Mouse (Mus musculus) thymus, adult 18-20 months (tissue): ENCODE data around the gene Dscaml1.

Experiments used
- DNase-seq, 2 experiments: peaks; one replicate each; pipeline ENCODE4 v3.0.0; 2022; ENCODE audit warnings: mixed read lengths in 2 of 2

Dscaml1 gene

DNA sequence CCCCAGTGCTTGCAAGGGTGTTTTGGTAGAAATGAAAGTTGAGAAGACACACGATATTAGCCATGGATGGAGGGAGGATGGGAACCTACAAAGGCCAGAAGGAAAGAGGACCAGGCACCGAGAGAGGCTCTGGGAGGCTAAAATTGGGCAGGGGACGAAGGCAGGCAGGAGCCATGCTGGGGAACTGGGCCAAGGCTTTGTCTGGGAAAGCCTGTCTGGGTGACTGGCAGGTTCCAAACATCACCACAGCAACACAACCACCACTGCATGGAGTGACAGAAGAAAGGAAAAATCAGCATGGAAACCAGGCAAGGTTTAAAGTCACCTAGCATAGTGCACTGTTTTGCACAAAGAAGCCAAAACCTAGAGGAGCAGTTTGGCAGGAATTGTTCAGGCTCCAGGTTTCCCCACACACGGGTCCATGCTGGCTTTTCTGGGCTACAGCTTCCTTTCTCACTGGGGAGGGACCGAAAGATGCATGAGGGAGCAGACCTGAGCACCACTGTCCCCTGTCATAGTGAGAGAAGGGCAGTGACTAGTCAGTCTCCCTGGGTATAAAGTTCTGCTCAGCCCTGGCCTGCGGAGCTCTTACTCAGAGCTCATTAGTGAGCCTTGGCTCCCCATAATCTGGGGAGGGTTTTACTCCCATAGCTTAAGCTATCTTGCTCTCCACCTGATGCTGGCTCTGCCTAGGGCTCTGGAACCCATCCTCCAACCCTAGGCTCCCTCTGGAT, 211.9 kb downstream of the Dscaml1 start:
- DNase-seq, result no peak

DNA sequence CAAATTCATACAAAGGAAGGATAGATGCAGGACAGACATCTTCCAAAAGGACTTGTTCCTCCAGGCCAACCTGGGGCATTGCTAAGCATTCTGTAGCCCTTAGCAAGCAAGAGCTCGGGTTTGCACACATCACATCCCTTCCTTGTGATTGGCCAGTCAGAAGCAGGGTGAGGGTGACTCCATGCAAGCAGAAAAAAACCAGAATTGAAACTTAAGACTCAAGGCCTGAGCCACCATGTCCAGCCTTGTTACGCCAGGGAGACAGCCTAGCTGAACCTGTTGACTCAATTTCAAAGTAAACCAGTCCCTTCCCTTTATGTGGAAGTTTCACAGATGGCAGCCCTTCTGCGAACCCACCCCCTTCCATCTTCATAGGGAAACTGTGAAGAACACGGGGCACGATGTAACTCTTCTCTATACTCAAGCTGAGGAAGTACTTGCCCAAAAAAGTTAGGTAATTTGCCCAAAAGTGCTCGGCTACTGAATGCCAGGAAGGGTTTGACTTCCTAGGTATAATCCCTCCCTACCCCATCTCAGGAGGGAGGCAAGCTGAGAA, 218.5 kb downstream of the Dscaml1 start:
- DNase-seq, result no peak

DNA sequence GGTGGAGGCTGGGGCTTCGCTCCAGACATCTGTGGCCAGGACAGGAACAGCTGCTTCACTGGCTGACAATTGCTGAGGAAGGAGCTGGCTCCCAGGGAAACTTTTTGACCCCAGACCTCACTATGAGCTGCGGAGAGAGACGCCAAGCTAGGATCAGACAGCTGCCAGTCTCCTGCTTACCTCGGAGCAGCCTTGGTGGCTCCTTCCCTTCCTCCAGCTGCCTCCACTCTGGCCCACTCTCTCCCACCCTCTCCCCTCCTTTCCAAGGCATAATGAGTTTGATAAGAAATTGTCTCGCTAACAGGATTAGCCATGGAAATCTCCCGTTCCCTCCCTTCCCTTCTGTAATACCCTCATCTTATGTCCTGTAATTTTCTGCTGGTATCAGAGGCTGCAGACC, 219.1 kb downstream of the Dscaml1 start:
- DNase-seq, result no peak

DNA sequence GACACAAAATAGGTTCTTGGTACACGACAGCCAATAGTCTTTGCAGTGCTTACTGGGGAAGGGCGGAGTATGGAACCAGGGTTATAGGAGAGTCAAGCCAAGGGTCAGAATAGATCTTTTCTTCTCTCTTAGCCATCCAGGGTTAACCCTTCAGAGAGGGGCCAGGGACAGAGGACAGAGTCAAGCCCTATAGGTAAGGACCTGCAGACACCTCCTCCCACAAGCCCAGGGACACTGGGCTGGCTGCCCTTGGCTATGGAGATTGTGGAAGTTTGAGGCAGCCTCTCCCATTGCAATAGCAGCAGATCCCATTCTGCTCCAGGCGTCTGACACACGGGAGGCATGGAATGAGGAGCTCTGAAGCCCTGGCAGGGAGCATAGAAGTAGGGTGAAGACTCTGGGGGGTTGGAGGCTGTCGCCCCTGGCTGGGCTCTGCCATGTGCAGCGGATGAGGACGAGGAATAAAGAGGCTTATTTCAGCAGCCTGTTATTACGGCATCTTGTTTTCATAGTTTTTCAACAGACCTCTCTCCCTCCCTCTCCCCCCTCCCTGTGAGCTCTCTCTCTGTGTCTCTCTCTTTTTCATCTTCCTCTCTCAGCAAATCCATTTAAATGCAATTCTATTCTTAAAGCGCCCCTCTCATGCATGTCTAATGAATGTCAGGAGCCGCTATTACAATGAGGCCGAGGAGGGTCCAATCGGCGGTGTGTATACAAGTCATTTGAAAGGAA, 224.8 kb downstream of the Dscaml1 start:
- no peak for DNase-seq

DNA sequence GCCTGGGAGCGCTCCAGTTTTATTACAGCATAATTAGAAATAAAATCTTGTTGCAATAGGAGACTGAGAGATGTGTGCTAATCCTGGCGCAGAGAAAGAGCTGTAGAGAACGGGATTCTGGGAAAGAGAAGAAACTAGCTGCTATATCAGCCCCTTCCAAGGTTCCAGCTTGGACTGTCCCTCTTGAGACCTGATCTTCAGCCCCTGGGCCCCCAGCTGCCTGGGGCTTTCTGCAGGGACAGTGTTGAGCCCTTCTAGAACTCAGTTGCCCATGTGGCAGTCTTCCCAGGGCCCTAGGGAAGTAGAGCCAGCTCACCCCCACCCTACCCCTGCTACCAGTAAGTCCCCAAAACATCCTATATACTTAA, 225.4 kb downstream of the Dscaml1 start:
- no peak for DNase-seq

DNA sequence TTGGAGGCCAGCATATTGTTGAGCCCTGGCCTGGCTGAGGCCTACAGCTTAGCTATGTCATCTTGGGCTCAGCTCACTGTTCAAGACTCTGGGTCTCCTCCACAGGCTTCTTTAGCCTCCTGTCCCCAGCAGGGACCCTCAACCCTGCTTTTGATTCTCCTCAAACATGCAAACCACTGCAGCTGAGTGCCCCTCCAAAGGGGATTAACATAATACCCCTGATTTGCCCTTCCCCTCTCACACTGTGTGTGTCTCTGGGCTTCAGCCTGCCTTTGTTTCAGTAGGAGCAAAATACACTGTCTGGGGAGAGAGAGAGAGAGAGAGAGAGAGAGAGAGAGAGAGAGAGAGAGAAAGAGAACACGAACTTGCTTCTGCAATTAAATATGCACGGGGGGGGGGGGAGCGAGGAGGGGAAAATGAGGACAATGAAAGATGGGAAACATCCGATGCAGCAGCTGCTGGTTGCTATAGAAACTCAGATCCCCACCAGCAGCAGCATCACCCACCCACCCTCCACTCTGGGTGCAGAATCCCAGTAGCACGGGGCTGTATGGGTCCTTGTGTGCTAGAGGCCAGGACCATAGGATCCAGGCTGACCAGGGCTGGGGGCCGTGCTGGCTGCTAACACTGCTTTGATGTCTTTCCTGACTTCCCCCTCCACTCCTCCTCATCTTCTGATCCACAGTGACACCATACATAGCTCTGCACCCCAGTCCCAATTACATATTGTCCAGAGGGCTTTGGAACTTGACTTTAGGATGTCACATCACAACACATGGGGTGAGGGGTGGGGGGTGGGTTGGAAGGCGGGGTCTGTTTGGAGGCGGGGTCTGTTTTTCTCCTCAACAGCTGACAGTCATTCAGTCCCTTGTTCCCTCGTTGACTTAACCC, 231.0 kb downstream of the Dscaml1 start:
- DNase-seq, result no peak

DNA sequence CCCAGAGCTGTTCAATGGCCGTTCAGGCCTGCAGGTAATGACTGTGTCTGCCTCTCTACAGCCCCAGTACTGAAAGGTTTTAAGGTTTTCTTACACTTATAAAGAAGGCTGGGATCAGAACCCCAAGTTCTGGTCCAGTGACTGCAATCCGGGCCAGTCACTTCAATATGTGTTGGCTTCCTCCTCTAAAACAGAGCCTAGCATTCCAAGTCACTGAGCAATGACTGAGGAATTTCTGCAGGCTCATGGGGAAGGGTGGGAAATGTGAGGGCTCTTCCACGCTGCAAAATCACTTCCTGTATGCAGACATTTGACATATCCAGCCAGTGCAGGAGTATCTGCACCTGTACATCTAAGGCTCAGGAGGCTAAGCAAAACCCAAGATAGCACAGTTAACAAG, 233.8 kb downstream of the Dscaml1 start:
- DNase-seq, result no peak

DNA sequence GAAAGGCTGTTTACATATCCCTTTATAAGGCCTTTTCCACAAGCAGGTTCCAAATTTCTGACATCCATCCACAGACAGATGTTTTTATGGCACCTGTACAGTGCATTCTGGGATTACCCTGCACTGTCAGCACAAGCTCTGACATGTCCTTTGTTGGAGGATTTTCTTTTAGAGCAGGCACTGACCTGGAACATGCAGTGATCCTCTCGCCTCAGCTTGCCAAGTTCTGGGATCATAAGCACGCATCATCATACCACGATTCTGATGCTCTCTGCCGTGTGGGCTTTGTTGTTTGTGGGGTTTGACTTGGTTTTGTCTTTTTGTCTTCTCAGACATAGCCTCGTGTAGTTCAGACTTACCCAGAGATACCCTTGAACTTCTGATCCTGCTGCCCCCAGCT, 236.0 kb downstream of the Dscaml1 start:
- no peak for DNase-seq

DNA sequence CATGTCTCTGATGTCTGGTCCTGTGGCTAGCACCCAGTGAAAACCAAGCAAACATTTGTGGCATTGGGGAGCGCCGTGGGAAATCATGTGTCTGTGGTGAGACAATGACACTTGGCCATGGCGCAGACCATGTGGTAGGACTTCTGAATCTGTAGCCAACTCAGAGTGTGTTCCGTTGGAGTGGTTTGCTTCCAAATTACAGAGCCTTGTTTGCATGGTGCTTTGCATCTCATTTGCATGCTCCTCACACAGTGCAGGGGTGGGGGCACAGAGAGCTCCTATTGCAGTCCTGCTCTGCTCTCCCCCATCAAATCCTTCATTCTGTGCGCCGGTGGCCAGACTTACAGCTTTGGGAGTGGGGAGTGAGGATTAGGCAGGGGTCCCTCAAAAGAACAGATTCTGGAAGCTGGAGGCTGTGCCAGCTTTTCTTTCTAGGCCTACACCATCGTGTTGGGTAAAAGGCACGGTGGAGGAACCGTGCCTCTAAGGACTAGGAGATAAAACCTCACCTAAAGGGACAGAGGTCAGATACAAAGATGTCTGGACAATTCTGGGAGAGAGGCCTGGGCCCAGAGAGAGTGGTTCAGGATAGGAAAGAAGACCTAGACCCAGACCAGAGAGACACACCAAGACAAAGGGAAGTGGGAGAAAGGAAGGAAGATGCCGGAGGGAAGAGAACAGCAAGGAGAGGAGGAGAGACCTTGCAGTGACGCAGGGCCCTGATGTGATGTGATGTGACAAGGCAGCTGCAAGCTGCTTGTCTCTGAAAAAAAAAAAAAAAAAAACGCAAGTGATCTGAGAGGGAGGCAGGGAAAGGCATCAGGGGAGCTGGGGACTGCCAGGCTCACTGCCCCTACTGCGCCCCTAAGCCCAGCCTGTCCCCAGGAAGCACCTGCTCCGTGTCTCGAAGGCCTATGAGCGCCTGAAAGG, 237.2 kb downstream of the Dscaml1 start:
- no peak for DNase-seq

DNA sequence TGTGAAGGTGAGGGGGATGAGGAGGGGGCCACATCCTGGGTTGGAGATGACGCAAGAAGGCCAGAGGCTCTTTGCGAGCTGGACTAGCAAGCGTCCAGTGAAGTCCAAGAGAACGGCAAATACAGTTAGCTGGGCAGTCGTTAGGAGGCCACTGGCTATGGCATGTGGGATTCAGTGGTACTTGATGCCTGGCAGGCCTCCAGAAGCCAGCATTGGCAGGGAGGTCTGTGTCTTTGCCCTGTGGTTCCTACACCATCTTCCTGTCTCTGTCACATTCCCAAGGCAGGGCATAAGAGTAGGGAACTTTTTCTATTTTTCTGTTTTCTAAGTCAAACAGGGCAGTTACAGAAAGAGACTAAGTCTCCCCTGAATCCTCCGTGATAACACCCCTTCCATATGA, 237.9 kb downstream of the Dscaml1 start:
- DNase-seq, result no peak

DNA sequence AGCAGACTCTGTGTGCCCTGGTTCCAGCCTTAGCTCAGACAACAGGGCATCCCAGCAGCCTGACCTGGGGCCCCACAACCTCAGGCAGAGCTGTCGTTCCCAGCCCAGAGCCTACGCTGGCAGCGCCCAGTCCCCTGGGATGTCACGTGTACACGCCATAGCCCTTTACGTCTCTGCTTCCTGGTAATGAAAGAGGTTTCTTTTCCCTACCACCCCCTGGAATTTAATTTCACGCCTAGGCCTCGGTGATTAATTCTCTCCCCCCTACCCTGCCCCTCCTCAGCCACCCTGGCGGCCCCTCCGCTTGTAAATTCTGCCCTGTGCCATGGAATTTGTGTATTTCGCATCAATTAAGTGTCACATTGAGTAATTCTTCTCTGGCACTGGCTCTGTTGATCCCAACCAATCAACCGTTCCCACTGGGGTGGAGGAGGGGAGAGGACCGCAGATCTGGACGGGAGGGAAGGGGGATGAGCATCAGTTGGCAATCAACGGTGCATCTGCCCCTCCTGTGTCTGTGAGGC, 238.5 kb downstream of the Dscaml1 start:
- no peak for DNase-seq

DNA sequence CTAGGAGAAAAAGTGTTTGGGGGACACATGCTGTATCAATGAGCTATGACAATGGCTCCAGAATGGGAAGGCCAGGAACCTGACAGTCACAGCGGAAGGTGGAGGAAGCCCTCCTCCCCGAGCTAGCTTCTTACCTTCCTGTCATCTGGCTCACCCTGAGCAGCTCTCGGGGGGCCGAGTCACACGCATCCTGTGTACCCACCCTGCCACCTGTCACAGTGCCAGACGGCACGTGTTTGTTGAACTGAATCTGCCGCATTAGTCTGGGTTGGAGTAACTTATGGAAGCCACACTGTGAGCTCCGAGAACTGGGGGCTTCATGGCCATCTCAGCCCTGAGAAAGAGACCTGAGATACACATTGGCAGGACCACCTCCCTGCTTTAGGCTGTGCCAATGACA, 249.5 kb downstream of the Dscaml1 start:
- DNase-seq, result peak; percentile 16 to 21

DNA sequence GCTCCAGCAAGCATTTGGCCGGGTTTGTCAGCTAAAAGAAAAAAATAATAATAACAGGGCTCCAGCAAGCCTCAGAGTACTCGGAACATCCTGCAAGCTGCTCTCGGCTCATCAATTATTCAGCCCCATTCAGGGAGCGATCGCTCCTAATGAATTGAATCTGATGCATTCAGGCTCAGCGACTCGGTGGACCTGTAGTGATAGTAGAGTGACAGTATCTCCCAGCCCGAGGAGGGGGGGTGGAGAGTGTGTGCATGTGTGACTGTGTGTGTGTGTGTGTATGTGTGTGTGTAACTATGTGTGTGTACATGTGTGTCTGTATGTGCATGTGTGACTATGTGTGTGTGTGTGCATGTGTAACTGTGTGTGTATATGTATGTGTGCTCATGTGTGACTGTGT, 250.2 kb downstream of the Dscaml1 start:
- no peak for DNase-seq

DNA sequence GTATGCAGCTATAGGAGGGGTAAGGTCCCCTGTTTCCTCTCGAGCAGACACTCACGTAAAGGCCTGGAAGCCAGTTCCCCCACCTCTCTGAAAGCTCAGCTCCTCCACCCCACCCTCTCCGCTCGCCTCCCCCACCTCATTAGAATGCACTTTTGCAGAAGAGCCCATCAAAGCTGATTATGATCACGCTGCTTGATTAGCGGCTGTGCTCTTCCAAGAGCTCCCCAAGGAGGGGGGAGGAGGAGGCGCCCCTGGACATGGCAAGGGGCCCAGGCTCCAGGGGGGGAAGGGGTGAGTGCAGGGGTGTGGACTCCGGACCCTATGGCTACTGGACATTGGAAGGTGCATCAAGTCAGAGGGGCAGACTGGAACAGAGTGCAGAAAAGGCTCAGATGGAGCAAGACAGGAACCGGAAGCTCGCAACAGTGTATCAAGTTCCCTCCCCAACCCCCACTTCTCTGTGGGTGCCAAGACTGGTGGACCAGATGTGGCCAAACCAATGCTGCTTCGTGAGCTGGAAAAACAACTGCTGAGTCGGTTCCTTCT, 250.9 kb downstream of the Dscaml1 start:
- DNase-seq, result peak; percentile 9 to 10

DNA sequence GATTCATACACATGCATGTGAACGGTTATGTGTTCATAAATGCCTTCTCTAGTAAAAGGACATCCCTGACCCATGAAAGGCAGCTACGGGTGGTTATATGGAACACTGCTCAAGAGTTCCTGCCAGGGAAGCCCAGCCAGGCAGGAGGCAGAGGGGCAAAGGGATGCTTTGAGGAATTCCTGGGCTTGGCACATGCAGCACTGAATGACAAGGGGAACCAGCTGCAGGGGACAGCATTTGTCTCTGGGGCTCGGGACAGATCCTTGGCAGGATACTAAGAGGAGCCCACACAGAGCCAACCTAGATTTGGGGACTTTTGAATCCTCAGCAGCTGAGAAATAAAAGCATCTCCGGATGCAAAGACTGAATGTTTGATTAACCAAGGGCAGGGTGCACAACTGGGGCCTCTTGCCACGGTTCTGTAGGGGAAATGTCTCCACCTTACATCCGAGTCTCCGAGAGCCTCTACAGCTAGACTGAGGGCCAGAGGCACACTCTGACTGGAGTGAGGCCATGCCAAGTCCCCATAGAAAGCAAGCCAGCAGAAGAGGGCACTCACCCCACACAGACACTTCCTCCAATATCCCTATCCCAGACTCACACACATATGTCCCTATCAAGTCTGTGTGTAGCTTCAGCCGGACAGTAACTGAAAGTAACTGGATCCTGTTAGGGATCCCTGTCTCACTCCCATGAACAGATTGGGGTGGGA, 251.7 kb downstream of the Dscaml1 start:
- no peak for DNase-seq

DNA sequence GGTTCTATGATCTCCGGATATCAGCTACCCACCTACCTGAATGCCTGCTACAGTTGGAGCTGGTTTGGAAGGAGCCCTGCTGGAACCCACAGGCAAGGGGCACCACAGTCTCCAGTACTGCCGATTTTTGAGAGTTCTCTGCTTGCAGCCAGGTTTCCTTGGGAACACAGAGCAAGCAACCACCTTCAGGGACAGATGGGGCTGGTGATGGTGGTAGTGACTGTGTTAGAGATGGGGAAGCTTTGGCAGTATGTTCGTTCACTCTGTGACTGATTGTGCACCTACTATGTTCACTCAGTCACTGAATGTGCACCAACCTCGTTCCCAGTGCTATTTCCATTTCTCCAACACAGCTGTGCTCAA, 252.2 kb downstream of the Dscaml1 start:
- DNase-seq, result no peak

DNA sequence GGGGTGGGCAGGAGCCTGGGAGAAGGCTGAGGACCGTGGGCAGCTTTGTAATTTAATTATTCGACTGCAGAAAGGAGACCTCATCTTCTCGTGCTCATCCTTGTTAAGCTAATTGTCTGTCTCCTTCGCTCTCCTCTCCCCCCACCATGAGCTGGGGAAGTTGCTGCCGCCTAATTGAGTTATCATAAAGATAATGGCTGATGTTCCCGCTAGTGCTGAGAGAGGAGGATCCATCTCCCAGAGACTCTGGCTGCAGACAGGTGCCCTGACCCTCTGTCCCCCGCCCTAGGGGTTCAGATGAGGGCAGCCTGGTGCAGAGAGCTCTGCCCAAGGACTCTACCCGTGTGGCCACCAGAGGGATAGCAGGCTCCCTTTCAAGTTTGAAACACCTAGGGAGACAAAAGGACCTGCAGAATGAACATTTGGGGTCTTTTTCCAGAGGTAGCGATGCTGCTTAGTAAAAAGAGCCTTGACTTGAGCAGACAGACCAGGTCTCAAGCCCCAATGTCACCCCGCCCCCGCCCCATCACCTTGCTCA, 256.1 kb downstream of the Dscaml1 start:
- no peak for DNase-seq

DNA sequence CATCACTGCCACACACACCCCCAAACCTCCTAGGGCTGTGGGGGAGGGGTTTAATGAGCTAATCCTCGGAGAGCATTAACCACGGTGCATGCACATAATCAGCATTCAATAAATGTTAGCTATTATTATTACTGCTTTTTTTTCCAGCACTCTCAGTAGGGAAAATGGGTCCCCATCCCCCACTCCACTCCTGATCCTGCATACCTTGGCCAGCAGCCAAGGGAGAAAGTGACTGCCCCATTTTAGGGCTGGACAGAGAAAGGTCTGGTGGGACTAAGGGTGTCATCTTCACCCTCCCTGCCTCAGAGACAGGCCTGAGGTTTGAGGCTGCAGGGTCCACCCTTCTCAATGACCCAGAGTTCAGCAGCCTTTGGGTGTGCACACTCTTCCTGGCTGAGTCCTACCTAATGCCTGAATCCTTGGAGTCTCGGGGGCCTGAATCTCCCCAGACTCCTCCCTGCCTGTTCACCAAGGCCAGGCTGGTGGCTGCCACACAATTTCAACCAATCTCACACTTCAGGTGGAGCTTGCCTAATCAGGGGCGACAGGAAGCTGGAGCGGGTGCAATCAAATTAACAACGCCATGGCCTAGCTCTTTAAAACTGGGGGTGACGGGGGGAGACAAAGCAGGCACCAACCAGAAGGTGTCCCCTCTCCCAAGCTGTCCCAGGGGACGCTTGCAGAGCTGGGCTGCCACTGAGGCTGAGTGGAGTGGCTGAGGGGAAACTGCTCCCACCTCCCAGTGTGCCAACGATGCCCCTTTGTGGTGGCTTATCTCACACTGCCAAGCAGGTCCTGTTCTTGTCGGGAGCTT, 267.2 kb downstream of the Dscaml1 start:
- DNase-seq, result no peak

DNA sequence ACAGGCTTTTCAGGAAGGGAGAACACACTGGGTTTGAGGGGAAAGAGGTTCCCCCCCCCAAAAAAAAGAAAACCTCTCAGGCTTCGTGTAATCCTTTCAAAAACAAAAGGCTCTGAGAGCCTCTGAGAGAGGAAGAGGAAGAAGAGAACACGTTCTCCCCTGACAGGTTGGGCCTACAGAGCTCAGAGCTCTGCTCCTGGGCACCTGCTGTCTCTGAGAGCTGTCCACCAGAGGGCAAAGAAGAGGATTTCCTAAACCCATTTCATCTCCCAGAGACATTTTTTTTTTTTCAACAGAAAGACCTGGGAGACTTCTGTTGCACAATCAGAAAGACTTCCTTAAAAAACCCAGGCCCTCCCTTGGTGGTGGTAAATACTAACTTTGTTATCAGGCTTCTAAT, 267.8 kb downstream of the Dscaml1 start:
- no peak for DNase-seq

DNA sequence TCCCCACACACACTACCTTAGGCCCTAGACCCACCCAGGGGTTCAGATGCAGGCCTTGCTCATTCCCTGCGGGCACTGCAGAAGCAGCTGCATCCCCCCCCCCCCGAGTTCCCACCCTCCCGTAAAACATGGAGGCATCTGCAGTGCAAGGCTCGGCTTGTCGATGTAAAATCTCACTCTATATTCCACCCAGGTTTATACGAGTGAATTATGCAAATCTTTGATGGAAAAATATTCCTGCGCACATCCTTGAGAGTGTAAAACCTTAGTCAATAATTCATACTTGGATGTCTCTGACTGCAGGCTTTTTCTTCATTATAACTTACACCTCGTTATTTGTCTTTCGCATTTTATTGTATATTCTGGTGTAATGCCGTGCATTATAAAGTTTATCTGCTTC, 272.7 kb downstream of the Dscaml1 start:
- DNase-seq, result no peak
